Mouse (Mus musculus): ENCODE measurements around the gene Trak1.

The Trak1 gene

GRCm38 (mm10) chr9:121319323-121319966 lies 22.1 kb downstream of the Trak1 start:
- 45% methylated on average over 10 of the region's 10 CpGs for WGBS

- WGBS, result 93% methylated on average over 2 of the region's 2 CpGs
Observed at GRCm38 (mm10) chr9:121320433-121320832, 23.1 kb downstream of the Trak1 start.

GRCm38 (mm10) chr9:121321118-121321517 lies 23.8 kb downstream of the Trak1 start:
- 95% methylated on average over 2 of the region's 2 CpGs for WGBS

- WGBS, result 98% methylated on average over 14 of the region's 14 CpGs
Observed at GRCm38 (mm10) chr9:121322034-121322433, 24.7 kb downstream of the Trak1 start.

- WGBS, result 86% methylated on average over 17 of the region's 21 CpGs
Observed at GRCm38 (mm10) chr9:121328342-121328741, 31.0 kb downstream of the Trak1 start.

- WGBS, result 67% methylated on average over 8 of the region's 8 CpGs
Observed at GRCm38 (mm10) chr9:121329181-121329580, 31.9 kb downstream of the Trak1 start.

- 91% methylated on average over 5 of the region's 5 CpGs for WGBS
Observed at GRCm38 (mm10) chr9:121330065-121330464, 32.8 kb downstream of the Trak1 start.

- 39% methylated on average over 5 of the region's 5 CpGs for WGBS
Observed at GRCm38 (mm10) chr9:121331438-121331837, 34.1 kb downstream of the Trak1 start.

- WGBS, result 20% methylated on average over 8 of the region's 8 CpGs
Observed at GRCm38 (mm10) chr9:121331878-121332630, 34.8 kb downstream of the Trak1 start.

GRCm38 (mm10) chr9:121333559-121333958 lies 36.3 kb downstream of the Trak1 start:
- WGBS, result 77% methylated on average over 5 of the region's 5 CpGs

GRCm38 (mm10) chr9:121334311-121334851 lies 37.1 kb downstream of the Trak1 start:
- WGBS, result 54% methylated on average over 8 of the region's 8 CpGs

- WGBS, result 71% methylated on average over 7 of the region's 7 CpGs
Observed at GRCm38 (mm10) chr9:121335568-121335967, 38.3 kb downstream of the Trak1 start.

GRCm38 (mm10) chr9:121336324-121336946 lies 39.1 kb downstream of the Trak1 start:
- 93% methylated on average over 15 of the region's 15 CpGs for WGBS

GRCm38 (mm10) chr9:121337216-121337937 lies 40.1 kb downstream of the Trak1 start:
- 61% methylated on average over 9 of the region's 9 CpGs for WGBS

GRCm38 (mm10) chr9:121337938-121338289 lies 40.6 kb downstream of the Trak1 start:
- 45% methylated on average over 3 of the region's 3 CpGs for WGBS

GRCm38 (mm10) chr9:121341832-121342231 lies 44.5 kb downstream of the Trak1 start:
- 77% methylated on average over 7 of the region's 7 CpGs for WGBS

GRCm38 (mm10) chr9:121342510-121343110 lies 45.3 kb downstream of the Trak1 start:
- whole genome bisulfite sequencing, result 93% methylated on average over 5 of the region's 5 CpGs

- WGBS, result 79% methylated on average over 14 of the region's 14 CpGs
Observed at GRCm38 (mm10) chr9:121343122-121343876, 46.0 kb downstream of the Trak1 start.

- WGBS, result 52% methylated on average over 3 of the region's 3 CpGs
Observed at GRCm38 (mm10) chr9:121344344-121344743, 47.0 kb downstream of the Trak1 start.

GRCm38 (mm10) chr9:121345427-121346130 lies 48.3 kb downstream of the Trak1 start:
- whole genome bisulfite sequencing, result 84% methylated on average over 15 of the region's 15 CpGs

All from cerebral cortex, adult 2 months (tissue).